Mouse (Mus musculus): ENCODE measurements around the gene Olfr1175-ps.

Olfr1175-ps gene

DNA sequence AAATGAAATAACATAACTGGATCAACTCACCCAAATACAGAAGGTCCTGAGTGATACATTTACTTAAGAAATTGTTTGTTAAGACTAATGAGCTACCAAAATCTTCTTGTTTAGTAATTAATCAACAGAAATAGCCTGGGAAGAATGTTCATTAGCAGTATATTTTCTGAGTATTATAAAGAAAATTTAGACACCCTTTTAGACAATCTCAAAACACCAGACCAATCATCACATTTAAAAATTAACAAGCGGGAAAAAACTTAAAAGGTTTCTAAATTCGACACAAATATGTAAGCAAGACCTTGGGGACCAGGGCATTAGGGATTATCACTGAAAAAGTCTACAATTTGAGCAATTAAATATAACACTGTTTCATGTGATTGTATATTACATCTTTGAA is at the start of gene Olfr1175-ps:
TSS of gene Olfr1175-ps (minus strand) at position 101 of the 400 bp plus-strand sequence.
- no peak for DNase-seq (ENCODE audit: low read depth, low spot score)

- DNase-seq (ENCODE audit: low read depth, low spot score): no peak
These were observed 29.3 kb upstream of the Olfr1175-ps start for GRCm38 (mm10) chr2:88356304-88356703.

- no peak for DNase-seq (ENCODE audit: low read depth, low spot score)
These were observed 19.4 kb upstream of the Olfr1175-ps start, which contains the start of gene Olfr1177-ps for GRCm38 (mm10) chr2:88346392-88346791. Olfr1177-ps (minus strand) TSS chr2:88346492.

DNA sequence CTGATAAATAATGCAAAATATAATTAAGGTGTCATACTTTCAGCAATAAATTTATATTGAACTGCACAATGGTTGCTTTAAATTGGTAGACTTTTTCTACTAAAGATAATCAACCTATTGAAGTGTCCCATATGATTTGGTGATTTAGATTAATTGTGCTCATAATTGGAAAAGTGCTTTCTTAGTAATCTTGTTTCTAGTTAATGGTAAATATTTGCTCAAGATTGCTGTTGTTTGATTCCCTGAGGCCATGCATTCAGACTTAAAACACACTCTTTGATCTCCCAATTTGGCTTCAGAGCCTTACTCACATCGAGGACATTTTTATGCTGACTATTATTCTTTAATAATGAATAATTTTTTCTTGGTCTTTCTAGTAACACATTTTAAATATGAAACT is 9.4 kb upstream of the Olfr1175-ps start, which contains the start of gene Olfr1176:
TSS of gene Olfr1176 (plus strand) at position 301 of the 400 bp plus-strand sequence.
- DNase-seq (ENCODE audit: low read depth, low spot score): no peak

DNA sequence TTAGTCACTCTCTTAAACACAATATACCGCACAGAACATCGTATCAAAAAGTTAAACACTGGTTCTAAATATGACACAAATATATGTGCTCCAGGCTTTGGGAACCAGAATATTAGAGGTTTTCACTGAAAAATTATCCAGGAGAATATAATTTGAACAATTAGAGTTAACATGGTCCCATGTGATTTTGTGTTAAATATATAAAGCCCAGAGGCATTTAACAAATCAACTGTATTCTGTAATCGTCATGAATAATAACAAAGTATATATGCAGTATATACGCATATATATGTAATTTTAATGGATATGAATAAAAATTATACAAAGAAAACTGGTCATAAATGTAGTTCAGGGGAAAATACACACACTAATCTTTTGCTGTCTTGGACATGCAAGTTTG is 12.0 kb downstream of the Olfr1175-ps start, which contains the start of gene Olfr1174-ps:
TSS of gene Olfr1174-ps (minus strand) at position 101 of the 400 bp plus-strand sequence.
- no peak for DNase-seq (ENCODE audit: low read depth, low spot score)

- no peak for DNase-seq (ENCODE audit: low read depth, low spot score)
These were observed 47.2 kb downstream of the Olfr1175-ps start, which contains the start of gene Olfr1173 for GRCm38 (mm10) chr2:88279775-88280174. Olfr1173 (minus strand) TSS chr2:88279875.
